Mouse (Mus musculus): ENCODE data around the gene Pml. TPM values are rescaled to one million over a fixed set of nuclear protein-coding genes. Genes with fewer than 3 reads are reported as not detected.
A peak's percentile ranks its signal among the peaks of the same experiment; 100 is the strongest.
"Not testable (repeated sequence)": the region's sequence is repeated elsewhere in the genome, so short reads cannot be mapped to it uniquely, and the experiment has no call there.

The Pml gene
- polyA plus RNA-seq, 1 experiment from 2014 or later = 2.7 TPM

DNA sequence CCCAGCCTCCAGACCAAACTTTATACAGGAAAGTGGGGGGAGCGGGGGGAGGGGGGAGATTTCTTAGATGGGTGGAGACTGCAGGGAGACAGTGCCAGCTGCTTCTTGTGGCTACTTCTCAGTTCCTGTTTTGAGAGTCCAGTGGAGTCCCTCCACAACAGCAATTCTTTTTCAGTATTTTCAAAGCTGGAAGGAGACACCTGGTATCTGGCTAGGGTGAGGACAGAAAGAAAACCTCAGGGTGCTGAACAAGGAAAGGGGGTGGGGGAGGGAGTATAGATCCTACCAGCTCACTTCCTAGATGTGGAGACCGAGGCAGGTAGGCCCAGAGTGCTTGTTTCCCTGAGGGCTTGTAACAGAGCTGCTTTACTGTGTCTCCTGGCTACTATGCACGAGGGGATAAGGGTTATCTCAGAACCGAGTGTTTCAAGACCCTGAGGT lies 17.0 kb upstream of the Pml start:
- Histone ChIP-seq H3K4me3 (ENCODE audit: low read depth, low read length) (no peak overlapping the region), H3K36me3 (ENCODE audit: control insufficient read depth, insufficient read depth, low read length) (peaks cover 10% of the 10 kb centered on the region; the same call in 1 of the 2 replicates), H3K27me3 (ENCODE audit: control insufficient read depth, insufficient read depth, low read length) (no peaks in the 10 kb centered on the region), H3K4me1 (ENCODE audit: control insufficient read depth, insufficient read depth, low read length) (no peaks in the 10 kb centered on the region), H3K4me2 (ENCODE audit: low read depth, low read length) (no peak overlapping the region), H3K9ac (replicated peaks; ENCODE audit: low read depth, low read length) (no peak overlapping the region), H3K27ac (ENCODE audit: low read depth, low read length) (0 out of 2 replicates have a peak overlapping the region, but pooled peaks have one; percentile 10), H3K9me3 (ENCODE audit: control insufficient read depth, low read length) (no peaks in the 10 kb centered on the region)
- no peak for ATAC-seq (ENCODE audit: low read depth)
- whole genome bisulfite sequencing = 45% methylated on average over 4 of the region's 4 CpGs

GRCm38 (mm10) chr9:58265368-58265767 lies 15.8 kb upstream of the Pml start:
- H3K36me3 ChIP-seq (ENCODE audit: control insufficient read depth, insufficient read depth, low read length) = peaks cover 16% of the 10 kb centered on the region; the same call in 1 of the 2 replicates
- ATAC-seq (ENCODE audit: low read depth) = no peak
- H3K4me3 ChIP-seq (ENCODE audit: low read depth, low read length) = no peak overlapping the region
- no peaks in the 10 kb centered on the region for H3K4me1 ChIP-seq (ENCODE audit: control insufficient read depth, insufficient read depth, low read length)
- H3K4me2 ChIP-seq (ENCODE audit: low read depth, low read length) = no peak overlapping the region
- 87% methylated on average over 3 of the region's 3 CpGs for WGBS
- H3K27me3 ChIP-seq (ENCODE audit: control insufficient read depth, insufficient read depth, low read length) = no peaks in the 10 kb centered on the region
- H3K27ac ChIP-seq (ENCODE audit: low read depth, low read length) = no peak overlapping the region
- no peak overlapping the region for H3K9ac ChIP-seq (replicated peaks; ENCODE audit: low read depth, low read length)
- no peaks in the 10 kb centered on the region for H3K9me3 ChIP-seq (ENCODE audit: control insufficient read depth, low read length)

DNA sequence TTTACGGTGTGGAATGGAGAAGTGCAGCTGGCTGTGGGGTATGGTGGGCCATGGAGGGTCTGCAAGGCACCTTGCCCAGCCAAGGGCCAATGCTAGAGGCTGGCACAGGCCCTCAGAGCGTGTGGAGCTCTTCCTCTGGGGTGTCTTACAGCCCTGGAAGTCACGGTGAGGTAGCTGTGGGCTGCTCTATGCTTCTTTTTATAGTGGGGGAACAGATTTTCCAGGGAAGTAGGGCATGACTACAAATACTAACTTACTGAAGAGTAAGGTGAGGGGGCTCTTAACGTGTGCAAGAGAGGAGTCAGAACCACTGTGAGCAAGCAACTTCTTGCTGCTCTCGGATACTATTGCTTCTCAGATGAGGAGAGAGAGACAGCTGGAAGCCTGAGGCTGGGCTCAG lies 12.9 kb upstream of the Pml start:
- H3K27me3 ChIP-seq (ENCODE audit: control insufficient read depth, insufficient read depth, low read length) = no peaks in the 10 kb centered on the region
- H3K4me1 ChIP-seq (ENCODE audit: control insufficient read depth, insufficient read depth, low read length) = no peaks in the 10 kb centered on the region
- no peak for ATAC-seq (ENCODE audit: low read depth)
- no peak overlapping the region for H3K4me3 ChIP-seq (ENCODE audit: low read depth, low read length)
- WGBS = 94% methylated on average over 5 of the region's 5 CpGs
- peaks cover 25% of the 10 kb centered on the region; the same call in 1 of the 2 replicates for H3K36me3 ChIP-seq (ENCODE audit: control insufficient read depth, insufficient read depth, low read length)
- H3K9me3 ChIP-seq (ENCODE audit: control insufficient read depth, low read length) = no peaks in the 10 kb centered on the region
- no peak overlapping the region for H3K9ac ChIP-seq (replicated peaks; ENCODE audit: low read depth, low read length)
- H3K27ac ChIP-seq (ENCODE audit: low read depth, low read length) = no peak overlapping the region
- no peak overlapping the region for H3K4me2 ChIP-seq (ENCODE audit: low read depth, low read length)

DNA sequence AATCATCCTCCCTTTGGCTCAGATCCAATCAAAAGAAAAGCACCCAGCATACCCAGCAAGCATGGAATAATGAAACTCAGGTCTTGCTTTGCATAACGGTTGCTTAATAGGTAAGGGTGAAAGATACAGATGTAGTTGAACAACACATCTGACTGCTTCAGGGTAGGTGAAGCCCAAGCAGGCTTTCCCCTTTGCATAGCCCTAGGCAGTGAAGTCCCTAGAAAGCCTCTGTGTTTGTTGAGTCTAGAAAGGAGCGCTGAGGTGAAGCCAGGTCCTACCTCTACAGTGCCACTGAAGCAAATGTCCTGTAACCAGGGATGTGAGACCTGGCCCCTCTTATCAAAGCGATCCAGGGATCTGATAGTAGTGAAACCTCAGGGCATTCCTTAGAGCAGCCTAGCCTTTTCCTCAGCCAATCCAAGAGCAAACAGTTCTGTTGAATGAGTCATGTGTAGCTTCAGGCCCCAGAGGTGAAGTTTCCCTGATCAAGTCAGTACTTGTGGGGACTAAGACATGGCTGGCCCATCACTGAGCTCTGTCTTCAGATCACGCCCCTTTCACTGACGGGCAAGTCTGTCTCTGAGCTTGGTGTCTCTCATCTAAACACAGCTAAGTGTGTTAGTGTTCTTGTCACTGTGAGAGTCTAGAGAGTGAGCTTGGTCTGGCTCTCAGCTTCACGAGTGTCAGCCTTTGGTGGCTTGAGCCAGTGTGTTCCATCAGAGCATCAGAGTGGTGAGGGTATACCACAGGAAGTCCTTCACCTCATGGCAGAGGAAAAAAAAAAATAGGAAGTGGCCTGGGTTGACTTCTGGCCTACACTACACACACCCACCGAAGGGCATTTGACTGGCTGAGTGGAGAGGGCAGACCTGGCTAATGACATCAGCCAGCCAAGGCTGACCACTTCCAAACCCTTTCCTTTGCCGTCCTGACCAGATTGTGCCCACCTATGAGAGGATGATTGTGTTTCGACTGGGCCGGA lies 6.4 kb upstream of the Pml start:
- Histone ChIP-seq H3K4me1 (ENCODE audit: control insufficient read depth, insufficient read depth, low read length) (peaks cover 3% of the 10 kb centered on the region; the same call in 1 of the 2 replicates), H3K4me3 (ENCODE audit: low read depth, low read length) (no peak overlapping the region), H3K9ac (replicated peaks; ENCODE audit: low read depth, low read length) (no peak overlapping the region), H3K36me3 (ENCODE audit: control insufficient read depth, insufficient read depth, low read length) (peaks cover 19% of the 10 kb centered on the region; the same call in 1 of the 2 replicates), H3K9me3 (ENCODE audit: control insufficient read depth, low read length) (no peaks in the 10 kb centered on the region), H3K27ac (ENCODE audit: low read depth, low read length) (no peak overlapping the region), H3K4me2 (ENCODE audit: low read depth, low read length) (no peak overlapping the region), H3K27me3 (ENCODE audit: control insufficient read depth, insufficient read depth, low read length) (no peaks in the 10 kb centered on the region)
- 94% methylated on average over 10 of the region's 10 CpGs for WGBS
- no peak for ATAC-seq (ENCODE audit: low read depth)

DNA sequence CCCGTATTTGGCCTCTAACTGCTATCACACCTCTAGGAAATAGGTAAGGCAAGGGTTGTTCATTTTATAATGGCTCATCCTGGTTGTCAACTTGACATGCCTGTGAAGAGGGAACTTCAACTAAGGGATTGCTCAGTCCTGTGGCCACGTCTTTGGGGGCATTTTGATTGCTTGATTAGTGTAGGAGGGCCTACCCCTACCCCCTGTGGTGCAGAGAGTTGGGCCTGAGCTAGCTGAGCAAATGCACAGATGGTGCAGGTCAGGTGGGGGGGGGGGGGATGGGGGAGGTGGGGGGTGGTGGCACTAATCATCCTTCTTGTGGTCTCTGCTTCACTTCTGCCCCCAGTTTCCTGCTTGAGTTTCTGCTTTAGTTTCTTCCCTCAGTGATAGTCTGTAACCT lies 5.5 kb upstream of the Pml start:
- Histone ChIP-seq H3K4me3 (ENCODE audit: low read depth, low read length) (no peak overlapping the region), H3K27me3 (ENCODE audit: control insufficient read depth, insufficient read depth, low read length) (no peaks in the 10 kb centered on the region), H3K4me1 (ENCODE audit: control insufficient read depth, insufficient read depth, low read length) (peaks cover 5% of the 10 kb centered on the region; the same call in 1 of the 2 replicates), H3K4me2 (ENCODE audit: low read depth, low read length) (no peak overlapping the region), H3K36me3 (ENCODE audit: control insufficient read depth, insufficient read depth, low read length) (peaks cover 15% of the 10 kb centered on the region; the same call in 1 of the 2 replicates), H3K9ac (replicated peaks; ENCODE audit: low read depth, low read length) (no peak overlapping the region), H3K27ac (ENCODE audit: low read depth, low read length) (no peak overlapping the region), H3K9me3 (ENCODE audit: control insufficient read depth, low read length) (no peaks in the 10 kb centered on the region)
- ATAC-seq (ENCODE audit: low read depth) = no peak
- WGBS = 52% methylated on average over 2 of the region's 2 CpGs

DNA sequence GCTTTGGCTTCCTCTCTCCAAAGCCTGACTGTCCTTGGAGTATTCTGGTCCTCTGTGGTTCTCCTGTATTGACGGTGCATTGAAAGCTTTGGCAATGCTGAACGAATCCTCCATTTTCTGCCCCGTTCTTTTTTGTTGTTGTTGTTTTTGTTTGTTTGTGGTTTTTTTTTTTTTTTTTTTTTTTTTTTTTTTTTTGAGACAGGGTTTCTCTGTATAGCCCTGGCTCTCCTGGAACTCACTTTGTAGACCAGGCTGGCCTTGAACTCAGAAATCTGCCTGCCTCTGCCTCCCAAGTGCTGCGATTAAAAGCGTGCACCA lies 4.2 kb upstream of the Pml start:
- H3K36me3 ChIP-seq (ENCODE audit: control insufficient read depth, insufficient read depth, low read length) = not testable (repeated sequence)
- WGBS = 66% methylated on average over 5 of the region's 5 CpGs

DNA sequence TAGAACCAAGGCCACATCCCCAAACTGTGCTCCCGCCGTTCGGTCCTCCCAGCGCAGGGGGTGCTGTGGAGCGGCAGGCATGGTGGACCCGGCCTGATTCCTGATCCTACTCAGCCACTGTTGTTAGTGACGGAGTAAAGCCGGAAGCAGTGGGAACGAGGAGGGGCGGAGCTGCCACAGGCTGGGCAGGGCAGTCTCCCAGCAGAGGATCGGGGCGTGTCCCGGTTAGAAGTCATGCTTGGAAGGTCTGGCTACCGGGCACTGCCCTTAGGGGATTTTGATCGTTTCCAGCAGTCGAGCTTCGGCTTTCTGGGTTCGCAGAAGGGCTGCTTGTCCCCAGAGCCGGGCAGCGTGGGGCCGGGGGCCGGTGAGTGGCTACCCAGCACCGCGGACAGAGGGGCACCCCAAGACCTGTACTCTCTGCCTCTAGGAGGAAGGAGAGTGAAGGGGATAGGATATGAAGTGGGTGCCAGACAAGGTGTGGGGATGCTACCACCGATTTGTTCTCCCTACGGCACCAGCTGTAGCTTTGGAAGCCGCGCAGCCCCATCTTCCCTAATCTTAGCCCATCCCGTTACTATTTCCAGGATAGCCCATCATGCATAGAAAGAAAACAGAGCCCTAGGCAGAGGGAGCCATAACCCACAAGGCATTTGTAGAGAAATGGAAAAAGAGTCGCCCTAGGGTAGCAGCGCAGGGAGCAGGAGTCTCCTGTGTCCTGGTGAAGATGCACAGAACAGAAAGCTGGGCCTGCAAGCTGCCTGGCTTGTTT lies 3.6 kb upstream of the Pml start, which contains the start of gene Stoml1:
Gene Stoml1 (plus strand): TSS at position 132 of the 772 bp plus-strand sequence.
- under 1% methylated on average over 31 of the region's 31 CpGs for WGBS
- 0 out of 2 replicates have a peak, but pooled peaks cover 9% of the 10 kb centered on the region for H3K36me3 ChIP-seq (ENCODE audit: control insufficient read depth, insufficient read depth, low read length)
- H3K9ac ChIP-seq (replicated peaks; ENCODE audit: low read depth, low read length) = peak within 1 kb of the TSS; percentile 86
- ATAC-seq (ENCODE audit: low read depth) = peak; percentile 98
- H3K9me3 ChIP-seq (ENCODE audit: control insufficient read depth, low read length) = no peaks in the 10 kb centered on the region
- peak within 1 kb of the TSS; percentile 76 for H3K4me2 ChIP-seq (ENCODE audit: low read depth, low read length)
- peak within 1 kb of the TSS; percentile 75 for H3K27ac ChIP-seq (ENCODE audit: low read depth, low read length)
- H3K27me3 ChIP-seq (ENCODE audit: control insufficient read depth, insufficient read depth, low read length) = no peaks in the 10 kb centered on the region
- peak within 1 kb of the TSS; percentile 88 for H3K4me3 ChIP-seq (ENCODE audit: low read depth, low read length)
- peaks cover 5% of the 10 kb centered on the region; the same call in 1 of the 2 replicates for H3K4me1 ChIP-seq (ENCODE audit: control insufficient read depth, insufficient read depth, low read length)

More for the DNA sequence above, 4.2 kb upstream of the Pml start:
- Histone ChIP-seq H3K4me3 (ENCODE audit: low read depth, low read length) (peak overlapping the region; percentile 88), H3K4me2 (ENCODE audit: low read depth, low read length) (peak overlapping the region; percentile 76), H3K9ac (replicated peaks; ENCODE audit: low read depth, low read length) (peak overlapping the region; percentile 86), H3K27ac (ENCODE audit: low read depth, low read length) (peak overlapping the region; percentile 75)
- not testable (repeated sequence) for H3K4me1 ChIP-seq (ENCODE audit: control insufficient read depth, insufficient read depth, low read length); ATAC-seq (ENCODE audit: low read depth); H3K27me3 ChIP-seq (ENCODE audit: control insufficient read depth, insufficient read depth, low read length); H3K9me3 ChIP-seq (ENCODE audit: control insufficient read depth, low read length)

GRCm38 (mm10) chr9:58250730-58251129 lies 1.1 kb upstream of the Pml start:
- H3K36me3 ChIP-seq (ENCODE audit: control insufficient read depth, insufficient read depth, low read length); H3K27me3 ChIP-seq (ENCODE audit: control insufficient read depth, insufficient read depth, low read length); H3K4me2 ChIP-seq (ENCODE audit: low read depth, low read length); H3K9ac ChIP-seq (replicated peaks; ENCODE audit: low read depth, low read length); ATAC-seq (ENCODE audit: low read depth); H3K9me3 ChIP-seq (ENCODE audit: control insufficient read depth, low read length); H3K4me1 ChIP-seq (ENCODE audit: control insufficient read depth, insufficient read depth, low read length); H3K27ac ChIP-seq (ENCODE audit: low read depth, low read length); H3K4me3 ChIP-seq (ENCODE audit: low read depth, low read length): not testable (repeated sequence)
- WGBS = 100% methylated on average over 1 of the region's 1 CpGs

Data from neural tube, embryonic 14.5 days (tissue).